13 mouse cellular contexts compared by ENCODE assay signal in the genomic region with DNA sequence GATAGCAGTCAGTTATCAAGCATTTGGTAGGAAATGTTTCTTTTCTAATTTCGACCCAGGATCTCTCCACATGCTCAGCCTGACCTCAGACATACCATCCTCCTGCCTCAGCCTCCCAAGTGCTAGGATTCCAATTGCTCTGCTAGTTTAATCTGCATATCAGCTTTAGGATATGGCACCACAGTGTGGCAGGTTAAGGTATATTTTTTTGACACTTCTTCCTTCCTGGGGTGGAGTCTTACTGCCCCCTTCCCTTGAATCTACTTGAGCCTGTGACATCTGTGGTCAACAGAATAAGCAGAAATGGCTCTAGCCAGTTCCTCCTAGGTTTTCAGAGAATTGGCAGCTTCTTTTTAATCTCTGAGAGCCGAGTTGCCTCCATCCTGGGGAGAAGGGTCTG. TPM values are rescaled to one million over a fixed set of nuclear protein-coding genes. Genes with fewer than 3 reads are reported as not detected.
DNase-seq lines count a peak whose midpoint lies in the region; ATAC-seq and TF ChIP-seq lines count a peak whose summit lies in the region.
"Had no signal": no experiment of that assay in that cellular context is flagged by ENCODE, and none has a peak within 500 bp of the region (broad histone marks: within the 10 kb centered on the region; RNA-seq: fewer than 3 reads in every experiment).

No protein-coding gene starts in this region.

- no peak overlapping the region for H3K9ac ChIP-seq in forebrain, postnatal 0 days
- no peak overlapping the region for H3K9ac ChIP-seq in forebrain, embryonic 13.5 days
- H3K9ac ChIP-seq in liver, adult 2 months (ENCODE audit: low read depth, low read length) = no peak overlapping the region
- H3K9ac ChIP-seq in liver, embryonic 11.5 days (ENCODE audit: low read depth, low read length) = no peak overlapping the region
- H3K9ac ChIP-seq: forebrain, embryonic 12.5 days; hindbrain, embryonic 15.5 days; liver, embryonic 14.5 days; midbrain, embryonic 13.5 days had no signal

- DNase-seq in forebrain, postnatal 0 days = no peak
- no peak for DNase-seq in liver, adult 2 months (ENCODE audit: extremely low read depth, low read depth, low spot score)
- DNase-seq in liver, embryonic 11.5 days (ENCODE audit: low spot score) = no peak
- peak; percentile 6 for DNase-seq in NIH3T3 (ENCODE audit: low read depth)
- peak; percentile 29 for DNase-seq in naive thymus-derived CD4-positive, alpha-beta T cell, adult 2 months (ENCODE audit: low read depth)
- no peak for DNase-seq in gastrocnemius, postnatal 4 days (ENCODE audit: low spot score in 2 of 2)
- DNase-seq in right cerebral cortex, postnatal 14 days = no peak
- DNase-seq: embryo, embryonic 11 days had no signal

- no peaks in the 10 kb centered on the region for H3K79me2 ChIP-seq in liver, adult 2 months (ENCODE audit: control insufficient read depth, insufficient read depth, low read length)

- H3K4me3 ChIP-seq in forebrain, postnatal 0 days (ENCODE audit: low read depth, low read length) = no peak overlapping the region
- no peak overlapping the region for H3K4me3 ChIP-seq in forebrain, embryonic 13.5 days
- no peak overlapping the region for H3K4me3 ChIP-seq in liver, adult 2 months (ENCODE audit: insufficient read depth, low read depth, low read length)
- H3K4me3 ChIP-seq in liver, embryonic 11.5 days (ENCODE audit: low read depth, low read length) = no peak overlapping the region
- H3K4me3 ChIP-seq: forebrain, embryonic 12.5 days; hindbrain, embryonic 15.5 days; midbrain, embryonic 13.5 days had no signal

- H3K4me1 ChIP-seq in forebrain, postnatal 0 days (ENCODE audit: insufficient read depth) = no peaks in the 10 kb centered on the region
- H3K4me1 ChIP-seq in forebrain, embryonic 13.5 days = no peaks in the 10 kb centered on the region
- H3K4me1 ChIP-seq in liver, adult 2 months (ENCODE audit: control insufficient read depth, insufficient read depth, low read length) = no peaks in the 10 kb centered on the region
- H3K4me1 ChIP-seq in liver, embryonic 11.5 days (replicated peaks; ENCODE audit: control insufficient read depth, insufficient read depth, low read length) = no peaks in the 10 kb centered on the region; the same call in 1 of the 2 replicates
- H3K4me1 ChIP-seq: forebrain, embryonic 12.5 days; midbrain, embryonic 13.5 days had no signal

- ATAC-seq in forebrain, postnatal 0 days = no peak
- ATAC-seq in forebrain, embryonic 13.5 days = no peak
- no peak for ATAC-seq in liver, embryonic 11.5 days (replicated peaks; ENCODE audit: low FRiP score)
- ATAC-seq: midbrain, embryonic 13.5 days had no signal

- H3K36me3 ChIP-seq in forebrain, postnatal 0 days (ENCODE audit: insufficient read depth) = no peaks in the 10 kb centered on the region
- H3K36me3 ChIP-seq in forebrain, embryonic 13.5 days (ENCODE audit: poor library complexity, severe bottlenecking) = no peaks in the 10 kb centered on the region
- 0 out of 2 replicates have a peak, but pooled peaks cover 2% of the 10 kb centered on the region for H3K36me3 ChIP-seq in liver, adult 2 months (ENCODE audit: control insufficient read depth, insufficient read depth, low read length)
- H3K36me3 ChIP-seq in liver, embryonic 11.5 days (ENCODE audit: control insufficient read depth, insufficient read depth, low read length) = no peaks in the 10 kb centered on the region
- H3K36me3 ChIP-seq: forebrain, embryonic 12.5 days; hindbrain, embryonic 15.5 days; midbrain, embryonic 13.5 days had no signal

- no peaks in the 10 kb centered on the region for H3K9me3 ChIP-seq in forebrain, postnatal 0 days (ENCODE audit: low read length)
- H3K9me3 ChIP-seq in forebrain, embryonic 13.5 days (replicated peaks) = no peaks in the 10 kb centered on the region
- H3K9me3 ChIP-seq in liver, embryonic 11.5 days (ENCODE audit: control insufficient read depth, low read length) = no peaks in the 10 kb centered on the region
- H3K9me3 ChIP-seq: forebrain, embryonic 12.5 days; hindbrain, embryonic 15.5 days; midbrain, embryonic 13.5 days had no signal

- H3K4me2 ChIP-seq in forebrain, postnatal 0 days (ENCODE audit: low read depth) = no peak overlapping the region
- H3K4me2 ChIP-seq in forebrain, embryonic 13.5 days = no peak overlapping the region
- H3K4me2 ChIP-seq in liver, embryonic 11.5 days = no peak overlapping the region
- H3K4me2 ChIP-seq: forebrain, embryonic 12.5 days; hindbrain, embryonic 15.5 days; midbrain, embryonic 13.5 days had no signal

- H3K27me3 ChIP-seq in forebrain, postnatal 0 days (ENCODE audit: insufficient read depth, low read length) = no peaks in the 10 kb centered on the region
- no peaks in the 10 kb centered on the region for H3K27me3 ChIP-seq in forebrain, embryonic 13.5 days
- H3K27me3 ChIP-seq in liver, adult 2 months (ENCODE audit: control insufficient read depth, insufficient read depth, low read length) = no peaks in the 10 kb centered on the region
- H3K27me3 ChIP-seq in liver, embryonic 11.5 days (replicated peaks; ENCODE audit: control insufficient read depth, insufficient read depth, low read length) = no peaks in the 10 kb centered on the region
- H3K27me3 ChIP-seq: forebrain, embryonic 12.5 days; hindbrain, embryonic 15.5 days; midbrain, embryonic 13.5 days had no signal

- no peak overlapping the region for H3K27ac ChIP-seq in forebrain, postnatal 0 days (ENCODE audit: low read depth, low read length)
- no peak overlapping the region for H3K27ac ChIP-seq in forebrain, embryonic 13.5 days
- no peak overlapping the region for H3K27ac ChIP-seq in liver, adult 2 months (replicated peaks; ENCODE audit: insufficient read depth, low read depth, low read length)
- H3K27ac ChIP-seq in liver, embryonic 11.5 days (ENCODE audit: low read depth, low read length) = no peak overlapping the region
- H3K27ac ChIP-seq: forebrain, embryonic 12.5 days; hindbrain, embryonic 15.5 days; liver, embryonic 14.5 days; midbrain, embryonic 13.5 days had no signal

- peak; percentile 25; the same call in 1 of the 2 replicates for TF ChIP-seq CTCF in forebrain, postnatal 0 days (IDR thresholded peaks at IDR 0.05; ENCODE audit: low read depth)
- TF ChIP-seq CTCF in liver, adult 2 months (IDR thresholded peaks at IDR 0.05; ENCODE audit: low read depth, low read length) = 0 out of 2 replicates have a peak, but pooled peaks have one; percentile 3

- no peak for TF ChIP-seq POLR2A in liver, adult 2 months (IDR thresholded peaks at IDR 0.05; ENCODE audit: extremely low read depth, insufficient read depth, low read length)

- WGBS in forebrain, postnatal 0 days = 81% methylated on average over 2 of the region's 2 CpGs
- 75% methylated on average over 2 of the region's 2 CpGs for WGBS in forebrain, embryonic 13.5 days
- 68% methylated on average over 2 of the region's 2 CpGs for WGBS in liver, adult 2 months
- 53% methylated on average over 2 of the region's 2 CpGs for WGBS in liver, embryonic 11.5 days

RNA-seq across cellular contexts. Expression of gene Rin3, which starts 56.2 kb away (rescaled TPM):
- total RNA-seq in forebrain, postnatal 0 days (2014; rRNA removed) = 1.3 and 3.3 TPM in 2 replicates
- 1.5 and 1.9 TPM in 2 replicates for polyA plus RNA-seq in forebrain, postnatal 0 days (2015; fragmentation: Nextera tagmentation; extraction: Ambion mirVana)
- 2.0 TPM in 2 replicates for polyA plus RNA-seq in forebrain, embryonic 13.5 days (2015; fragmentation: Nextera tagmentation; extraction: Ambion mirVana)
- total RNA-seq in liver, adult 2 months (2014; rRNA removed) = 4.9 and 9.2 TPM in 2 replicates
- polyA plus RNA-seq in liver, adult 2 months (2012; rRNA removed) = 8.4 and 12.0 TPM in 2 replicates
- polyA plus RNA-seq in liver, embryonic 11.5 days (2014; fragmentation: Nextera tagmentation; extraction: Ambion mirVana) = 10.2 and 12.9 TPM in 2 replicates
- 10 to 100 TPM; 29.7 to 33.1 TPM for total RNA-seq in gastrocnemius, postnatal 4 days (2021)

Comparison
In these comparisons a context has a peak if more than half of its experiments do, and no peak if none do; other contexts are left out.
1. DNase-seq: peak in NIH3T3 (single experiment) and naive thymus-derived CD4-positive, alpha-beta T cell, adult 2 months (single experiment); none in forebrain, postnatal 0 days (single experiment), liver, adult 2 months (single experiment), liver, embryonic 11.5 days (single experiment), gastrocnemius, postnatal 4 days (0 of 2) and right cerebral cortex, postnatal 14 days (single experiment).